Mouse (Mus musculus): ENCODE measurements at regions not wholly inside any gene's neighbourhood (a gene's known extent, or its start where the extent isn't known, plus 50 kb on each side); places are given as distances from the start of the nearest gene placed in this dataset.

DNA sequence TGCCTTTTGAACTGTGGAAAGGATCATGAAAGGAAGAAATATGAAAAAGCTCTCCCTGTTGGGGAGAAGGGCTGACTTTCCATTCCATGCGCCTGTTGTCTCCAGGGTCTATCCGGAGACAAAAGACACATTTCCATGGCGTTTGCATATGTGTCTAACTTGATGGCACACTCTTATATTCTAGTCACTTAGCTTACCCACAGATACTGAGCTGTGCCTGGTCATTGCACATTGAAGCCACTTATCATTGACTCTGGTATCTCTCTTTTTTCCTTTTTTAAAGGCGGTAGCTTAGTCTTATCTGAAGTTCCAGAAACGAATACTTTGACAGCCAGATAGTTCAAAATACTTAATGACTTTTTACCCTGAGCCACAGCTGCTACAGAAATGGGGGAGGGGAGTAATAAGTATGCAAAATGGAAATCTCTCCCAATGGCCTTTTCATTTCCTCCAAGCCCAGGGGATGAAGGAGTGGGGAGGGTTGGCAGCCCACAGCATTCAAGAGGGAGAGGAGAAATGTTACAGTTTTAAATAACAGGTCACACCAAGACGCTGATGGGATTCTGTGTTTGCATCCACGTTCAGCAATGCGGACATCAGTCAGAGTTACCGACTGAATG lies 137.9 kb upstream of the Slc35f3 start:
- CTCF ChIA-PET: no interaction called here

DNA sequence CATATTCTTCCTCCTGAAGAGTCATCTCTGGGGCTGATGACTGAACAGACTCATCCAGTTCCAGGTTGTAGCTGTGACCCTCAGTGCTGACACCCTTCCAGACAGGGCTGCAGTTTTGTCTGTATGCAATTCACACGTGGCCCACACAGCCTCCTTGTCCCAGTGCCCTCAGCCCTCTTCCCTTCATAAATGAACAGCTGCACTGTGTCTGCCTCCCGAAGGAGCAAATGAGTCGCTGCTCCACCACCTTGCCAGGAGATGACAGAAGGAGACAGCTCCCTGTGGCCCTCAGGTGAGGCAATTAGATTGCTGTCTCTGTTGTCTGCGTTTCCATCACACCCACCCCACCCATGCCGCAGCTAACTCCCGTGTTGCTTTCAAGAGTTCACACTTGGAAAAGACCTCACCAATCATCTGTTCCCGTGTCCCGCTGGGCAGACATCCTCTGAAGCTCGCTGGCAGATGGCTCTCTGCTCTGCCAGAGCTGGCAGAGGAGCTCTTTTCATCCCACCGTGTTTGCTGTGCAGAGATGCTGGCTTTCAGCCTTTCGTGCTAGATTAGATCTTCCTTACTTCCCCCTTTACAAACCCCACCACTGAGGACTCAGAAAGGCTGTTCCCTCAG lies 135.5 kb upstream of the Slc35f3 start:
- CTCF ChIA-PET: interaction anchor here (0.6 kb wide), 1 partner anchor 39 kb away, joined by 10 read pairs; no protein-coding TSS in a partner anchor

DNA sequence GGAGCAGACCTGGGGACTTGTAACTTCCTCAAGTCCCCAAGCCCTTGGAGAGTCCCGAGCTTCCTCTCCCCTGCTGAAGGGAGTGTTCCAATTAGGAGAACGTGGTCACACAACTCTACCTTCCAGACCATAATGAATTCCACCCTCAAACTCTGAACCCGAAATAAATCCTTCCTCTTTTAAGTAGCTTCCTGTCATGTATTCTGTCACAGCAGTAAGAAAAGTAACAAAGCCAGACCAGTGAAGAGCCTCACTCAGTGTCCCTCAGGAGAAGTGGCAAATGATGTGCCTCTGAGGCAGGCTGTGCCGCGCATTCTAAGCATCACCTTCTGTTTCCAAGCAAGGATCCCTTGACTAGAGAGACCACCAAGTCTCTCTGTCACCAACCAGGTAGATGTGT lies 134.4 kb upstream of the Slc35f3 start:
- CTCF ChIA-PET: no interaction called here

DNA sequence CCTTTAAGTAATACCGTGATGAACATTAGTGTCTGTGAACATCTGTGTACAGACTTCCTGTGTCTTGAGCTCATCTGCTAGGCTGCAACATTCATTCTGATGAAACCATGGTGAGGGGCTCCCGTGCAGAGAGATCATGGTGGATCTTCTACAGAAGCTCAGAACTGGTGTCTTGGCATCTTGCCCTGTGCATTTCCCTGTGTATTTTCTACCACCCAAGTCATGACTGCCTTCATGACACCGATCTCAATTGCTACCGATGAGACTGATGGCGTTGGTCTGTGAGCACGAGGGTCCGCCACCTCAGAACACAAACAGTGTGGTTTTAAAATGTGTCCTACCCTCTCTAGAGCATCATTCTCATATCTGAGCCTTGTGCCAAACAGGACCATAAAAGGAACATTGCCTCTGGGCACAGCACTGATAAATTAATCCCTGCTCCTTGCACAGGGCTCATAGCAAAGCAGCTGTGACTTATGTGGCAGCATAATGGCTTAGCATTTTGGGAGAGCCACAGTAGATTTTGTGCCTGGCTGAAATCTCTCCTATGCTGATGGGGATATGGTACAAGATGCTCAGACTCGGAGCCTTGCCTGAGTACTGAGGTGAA lies 132.8 kb upstream of the Slc35f3 start:
- CTCF ChIA-PET: no interaction called here

DNA sequence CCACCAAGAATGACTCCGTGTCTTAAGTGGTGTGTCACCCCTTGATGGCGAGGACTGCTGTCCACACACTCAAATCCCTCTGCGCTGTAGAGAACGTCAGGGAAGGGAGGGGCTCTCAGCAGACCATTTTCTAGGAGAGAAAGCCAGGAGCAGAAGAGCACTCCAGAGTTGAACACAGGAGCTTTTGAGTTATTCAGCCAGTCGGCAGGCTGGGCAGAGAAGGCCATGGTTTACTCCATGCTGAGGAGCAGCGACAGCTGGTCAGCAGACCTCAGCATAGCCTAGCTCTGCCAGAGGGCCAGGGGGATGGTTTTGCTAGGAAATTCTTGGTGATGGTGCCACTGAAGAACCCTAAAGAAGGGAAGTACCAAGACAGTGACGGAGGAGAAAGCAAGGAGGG lies 132.0 kb upstream of the Slc35f3 start:
- CTCF ChIA-PET: no interaction called here

DNA sequence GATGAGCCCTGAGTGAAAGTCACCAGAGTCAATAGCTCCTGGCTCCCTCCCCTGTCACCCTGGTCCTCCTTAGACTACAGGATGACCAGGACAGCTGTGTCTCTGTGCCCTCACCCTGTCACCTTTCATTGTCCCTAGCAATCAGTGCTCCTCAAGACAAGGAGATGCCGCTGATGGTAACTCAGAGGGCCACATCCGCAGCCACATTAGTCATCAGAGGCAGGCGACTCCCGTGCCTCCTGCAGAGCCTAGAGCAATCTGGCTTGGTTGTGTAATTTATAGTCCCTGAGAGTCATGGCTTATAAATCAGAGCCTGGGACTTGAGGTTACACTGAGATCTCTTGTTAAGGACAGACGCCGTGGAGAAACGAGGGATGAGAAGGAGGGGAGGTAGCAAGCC lies 123.9 kb upstream of the Slc35f3 start:
- CTCF ChIA-PET: no interaction called here

DNA sequence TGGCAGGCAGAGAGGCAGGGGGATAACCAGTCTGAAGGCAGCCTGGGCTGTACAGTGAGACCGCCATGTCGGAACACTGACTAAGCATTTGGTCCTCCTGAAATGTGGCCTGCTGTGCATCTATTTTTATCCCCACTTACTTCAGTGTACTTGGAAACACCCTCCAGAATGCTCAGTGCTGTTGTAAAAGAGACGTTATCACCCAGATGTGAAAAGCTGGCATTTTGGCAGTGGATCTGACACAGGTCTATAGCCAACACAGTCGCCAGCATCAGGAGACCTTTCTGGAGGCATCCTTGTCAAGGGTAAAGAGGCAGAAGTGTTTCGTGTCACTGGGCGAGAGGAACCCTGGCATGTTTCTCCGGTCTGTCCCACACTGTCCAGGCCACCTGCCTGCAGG lies 122.1 kb upstream of the Slc35f3 start:
- CTCF ChIA-PET: no interaction called here

DNA sequence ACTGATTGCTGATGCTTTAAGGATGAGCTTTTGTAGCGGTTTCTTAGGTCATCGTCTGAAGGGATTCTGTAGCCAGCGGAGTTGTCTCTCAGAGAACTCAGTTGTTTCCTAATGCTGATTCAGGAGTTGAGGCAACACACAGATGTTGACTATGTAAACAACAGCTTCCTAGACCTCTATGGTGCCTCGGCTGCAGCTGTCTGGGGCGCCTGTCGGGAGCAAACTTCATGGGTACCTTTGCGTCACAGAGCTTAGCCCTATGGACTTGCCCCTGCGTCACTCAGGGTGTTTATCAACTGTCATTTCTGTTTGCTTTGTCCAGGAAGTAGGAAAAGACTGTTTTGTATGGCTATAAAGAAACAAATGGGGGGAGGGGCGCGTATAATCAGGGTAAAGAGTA lies 120.5 kb upstream of the Slc35f3 start:
- CTCF ChIA-PET: no interaction called here

DNA sequence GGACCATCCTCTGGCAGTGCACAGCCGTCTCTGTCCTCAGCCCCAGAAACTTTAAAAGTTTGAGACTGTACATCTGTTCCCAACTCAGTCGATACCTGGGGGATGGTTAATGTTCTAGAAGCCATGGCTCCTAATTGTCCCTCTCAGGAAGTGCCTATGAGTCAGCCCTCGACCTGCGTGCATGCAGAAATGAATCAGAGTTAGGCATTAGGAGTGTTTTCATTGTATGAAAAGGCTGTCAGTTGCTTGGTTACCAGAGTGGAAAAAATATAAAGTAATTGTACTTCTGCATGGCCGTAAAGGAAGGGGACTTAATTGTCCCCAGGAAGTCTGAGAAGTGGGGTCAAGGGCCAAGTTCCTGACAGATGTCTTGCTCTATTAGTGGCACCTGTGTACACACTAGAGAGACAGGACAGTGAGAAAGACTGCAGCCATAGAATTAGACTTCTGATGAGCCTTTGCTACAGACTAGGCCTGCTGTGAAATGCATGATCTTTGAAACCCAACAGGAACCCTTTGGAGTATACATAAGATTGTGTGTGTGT lies 109.5 kb upstream of the Slc35f3 start:
- CTCF ChIA-PET: no interaction called here

DNA sequence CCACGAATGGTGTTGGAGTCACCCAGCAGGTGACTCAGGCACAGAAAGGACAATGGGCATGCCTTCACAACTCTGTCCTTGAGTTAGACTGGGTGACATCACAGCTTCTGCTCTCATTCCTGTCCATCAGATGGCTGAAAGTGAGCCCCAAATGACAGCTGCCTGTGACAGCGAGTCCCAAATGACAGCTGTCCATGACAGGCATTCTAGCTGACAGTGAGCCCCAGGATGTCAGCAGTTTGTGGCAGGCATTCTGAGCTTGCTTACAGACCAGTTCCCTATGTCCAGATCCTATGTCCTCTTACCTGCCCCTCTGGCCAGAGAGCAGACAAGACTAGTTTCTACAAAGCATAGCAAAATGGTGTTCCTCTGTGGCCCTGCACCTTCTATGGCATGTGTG lies 102.7 kb upstream of the Slc35f3 start:
- CTCF ChIA-PET: no interaction called here

DNA sequence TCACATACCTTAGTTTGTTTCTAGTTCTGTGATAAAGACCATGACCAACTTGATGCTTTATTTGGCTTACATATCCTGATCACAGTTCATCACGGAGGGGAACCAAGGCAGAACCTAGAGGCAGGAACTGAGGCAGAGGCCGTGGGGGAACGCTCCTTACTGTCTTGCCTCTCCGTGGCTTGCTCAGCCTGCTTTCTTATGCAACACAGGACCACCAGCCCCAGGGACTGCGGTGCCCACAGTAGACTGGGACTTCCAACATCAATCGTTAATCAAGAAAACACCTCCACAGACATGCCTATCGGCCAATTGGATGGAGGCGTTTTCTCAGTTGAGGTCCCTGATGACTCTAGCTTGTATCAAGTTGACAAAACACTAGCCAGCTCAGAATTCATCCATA lies 87.8 kb upstream of the Slc35f3 start:
- CTCF ChIA-PET: no interaction called here

DNA sequence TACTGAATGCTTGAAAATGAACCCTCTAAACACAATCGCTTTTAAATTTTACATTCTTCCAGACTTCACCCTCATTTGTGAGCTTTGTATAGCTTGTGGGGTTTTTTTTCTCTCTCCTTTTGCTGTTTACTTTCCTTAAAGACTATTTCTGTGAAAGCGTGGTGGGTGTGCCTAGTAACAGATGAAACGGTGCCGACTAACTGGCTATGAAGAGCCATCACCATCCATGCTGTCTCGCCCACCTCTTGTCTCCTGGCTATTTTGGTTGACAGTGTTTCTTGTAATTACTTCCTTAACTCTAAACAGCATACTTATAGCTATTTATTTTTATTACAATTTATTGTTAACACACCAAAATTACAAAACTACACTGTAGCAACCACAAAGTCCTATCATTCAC lies 85.6 kb upstream of the Slc35f3 start:
- CTCF ChIA-PET: no interaction called here

DNA sequence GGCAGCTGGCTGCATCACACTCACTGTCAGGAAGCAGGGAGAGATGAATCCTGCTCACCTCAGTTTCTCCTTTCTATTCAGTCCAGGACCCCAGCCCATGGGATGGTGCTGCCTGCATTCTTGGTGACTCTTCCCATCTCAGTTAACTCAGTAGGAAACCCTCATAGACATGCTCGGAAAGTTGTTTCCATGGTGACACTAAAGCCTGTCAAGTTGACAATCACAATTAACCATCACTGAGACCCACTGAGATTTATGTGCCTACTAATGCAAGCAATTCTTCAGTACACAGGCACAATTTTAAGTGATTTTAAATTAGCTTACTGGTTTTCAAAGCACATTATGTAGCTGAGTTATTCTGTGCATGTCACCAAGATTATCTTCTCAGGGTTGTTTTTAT lies 83.8 kb upstream of the Slc35f3 start:
- CTCF ChIA-PET: no interaction called here

DNA sequence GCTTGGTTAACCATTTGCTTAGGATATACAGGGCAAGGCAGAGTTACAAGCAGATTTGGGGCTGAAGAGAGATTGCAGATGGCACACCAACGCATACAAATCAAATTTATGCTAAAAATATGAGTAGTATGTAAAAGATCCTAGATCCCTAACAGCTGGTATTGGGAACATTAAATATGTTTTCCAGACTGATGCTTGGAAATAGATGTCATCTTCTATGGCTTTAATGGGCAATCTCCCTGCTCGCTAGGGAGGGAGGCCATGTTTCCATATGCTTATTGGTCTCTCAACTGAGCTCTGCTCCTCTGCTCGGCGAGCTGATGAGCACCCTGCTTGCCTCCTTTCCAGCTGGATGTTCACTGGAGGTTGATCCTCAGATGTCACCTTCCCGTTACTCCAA lies 82.0 kb upstream of the Slc35f3 start:
- CTCF ChIA-PET: no interaction called here

DNA sequence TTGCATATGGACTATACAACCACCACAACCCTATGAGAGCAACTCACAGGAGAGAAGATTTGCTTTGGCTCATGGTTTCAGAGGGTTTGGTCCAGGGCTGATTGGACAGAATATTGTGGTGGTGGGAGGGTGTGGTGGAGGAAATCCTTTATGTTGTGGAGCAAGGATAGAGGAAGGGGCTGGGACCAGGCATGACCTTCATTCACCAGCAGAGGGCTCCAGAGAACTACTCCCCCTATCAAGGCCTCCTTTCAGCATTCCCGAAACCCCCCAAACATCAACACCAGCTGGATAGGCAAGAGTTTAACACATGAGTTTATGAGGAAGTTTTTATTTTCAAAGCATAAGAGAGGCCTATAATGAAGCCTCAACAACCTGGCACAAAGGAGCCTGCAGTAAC lies 76.7 kb upstream of the Slc35f3 start:
- CTCF ChIA-PET: no interaction called here

DNA sequence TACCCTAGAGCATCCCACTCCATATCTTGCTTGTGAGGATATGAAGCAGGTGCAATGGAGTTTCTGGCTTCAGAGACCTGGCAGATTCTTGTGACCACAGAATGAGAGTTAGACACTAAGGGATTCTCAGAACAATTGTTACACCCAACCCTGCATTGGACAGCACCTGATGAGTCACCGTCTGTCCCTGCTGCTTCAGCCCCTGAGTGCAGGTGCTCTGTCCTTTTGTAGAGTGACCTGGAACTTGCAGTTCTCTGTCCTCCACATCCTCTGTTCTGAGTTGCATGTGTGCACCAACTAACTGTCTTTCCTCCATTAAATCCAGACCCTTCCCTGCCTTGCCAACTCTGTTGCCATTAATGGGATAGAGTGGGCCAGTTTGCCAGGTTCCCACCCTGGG lies 66.6 kb upstream of the Slc35f3 start:
- CTCF ChIA-PET: no interaction called here

DNA sequence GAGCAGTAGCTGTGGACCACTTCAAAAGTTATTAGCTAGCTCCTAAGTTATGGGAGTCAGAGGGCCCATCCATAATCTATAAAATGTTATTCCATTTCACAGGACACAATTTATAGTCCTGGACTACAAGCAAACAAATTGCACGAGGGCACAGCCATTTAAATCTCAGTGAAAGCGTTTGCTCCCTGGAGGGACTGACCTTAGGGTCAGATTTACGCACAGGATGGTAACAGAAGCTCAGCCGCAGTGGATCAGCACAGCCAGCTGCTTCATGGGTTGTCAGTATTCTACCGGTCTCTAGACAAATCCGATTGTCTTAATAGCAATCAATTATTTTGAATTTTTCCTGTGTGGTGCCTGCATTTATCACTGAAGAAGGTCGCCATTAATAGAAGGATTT lies 65.8 kb upstream of the Slc35f3 start:
- CTCF ChIA-PET: no interaction called here

DNA sequence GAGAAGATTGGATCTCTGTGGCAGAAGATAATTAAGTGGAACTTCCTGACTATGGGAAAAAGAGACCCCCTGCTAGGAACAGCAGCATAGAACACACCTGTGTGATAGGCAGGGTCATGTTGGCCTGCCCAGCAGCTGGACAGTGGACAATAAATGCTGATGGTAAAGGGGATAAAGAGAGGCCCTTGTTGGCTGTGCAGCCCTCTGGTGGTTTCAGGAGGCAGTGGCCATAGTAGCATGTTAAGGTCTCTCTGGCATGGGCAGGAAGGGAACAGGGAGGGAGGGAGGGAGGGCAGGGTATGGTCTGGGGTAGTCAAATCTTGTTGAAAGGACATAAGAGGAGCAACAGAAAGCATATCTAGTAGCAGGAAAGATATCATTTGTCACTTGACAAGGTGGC lies 58.7 kb upstream of the Slc35f3 start:
- CTCF ChIA-PET: no interaction called here

DNA sequence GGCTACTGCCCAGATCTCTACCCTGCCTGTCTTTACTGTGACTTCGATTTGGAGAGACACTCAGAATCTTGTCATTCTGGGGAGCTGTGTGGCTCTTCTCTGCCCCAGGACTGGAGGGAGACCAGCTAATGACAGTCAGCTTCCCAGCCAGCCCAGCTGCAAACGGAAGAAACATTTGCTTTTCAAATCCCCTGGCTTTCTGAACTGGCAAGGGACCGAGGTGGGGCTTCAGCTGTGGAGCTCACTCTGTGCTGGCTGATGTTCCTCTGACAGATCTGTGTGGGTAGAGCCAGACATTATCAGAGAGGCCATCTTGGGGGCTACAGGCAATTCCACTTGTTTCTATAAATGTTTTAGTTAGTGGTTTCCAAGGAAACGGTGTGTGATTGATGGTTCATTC lies 54.0 kb upstream of the Slc35f3 start:
- CTCF ChIA-PET: no interaction called here
